Mouse (Mus musculus): ENCODE results near the gene Fam213b. TPM values are rescaled to one million over a fixed set of nuclear protein-coding genes. Genes with fewer than 3 reads are reported as not detected.

The Fam213b gene
- polyA plus RNA-seq, 2 experiments: 5.8 to 9.3 TPM

GRCm38 (mm10) chr4:154936542-154937255 is 37.8 kb upstream of the Fam213b start:
- Histone ChIP-seq H3K4me2 (ENCODE audit: low read depth) (no peak overlapping the region), H3K4me3 (ENCODE audit: insufficient read depth in 1 of 2, low read depth in 2 of 2, low read length in 2 of 2) (no peak overlapping the region), H3K9ac (replicated peaks) (no peak overlapping the region), H3K9me3 (ENCODE audit: control insufficient read depth, low read length) (no peaks in the 10 kb centered on the region), H3K36me3 (replicated peaks; ENCODE audit: control insufficient read depth, insufficient read depth, low read depth) (no peaks in the 10 kb centered on the region), H3K27me3 (ENCODE audit: control insufficient read depth, insufficient read depth, low read length) (no peaks in the 10 kb centered on the region; the same call in 1 of the 2 replicates), H3K27ac (no peak overlapping the region), H3K4me1 (replicated peaks; ENCODE audit: control insufficient read depth in 2 of 2, insufficient read depth in 2 of 2, low read length in 1 of 2) (no peaks in the 10 kb centered on the region)
- TF ChIP-seq EP300 (IDR thresholded peaks at IDR 0.05; ENCODE audit: low read depth): no peak
- TF ChIP-seq CTCF (IDR thresholded peaks at IDR 0.05; ENCODE audit: low read depth): no peak
- DNase-seq (ENCODE audit: low read depth in 3 of 3, low spot score in 3 of 3) (no peak), ATAC-seq (ENCODE audit: insufficient read depth) (no peak)
- WGBS (ENCODE audit: insufficient replicate concordance): 57% methylated on average over 8 of the region's 8 CpGs

- no peak for ATAC-seq (ENCODE audit: insufficient read depth)
- no peak for TF ChIP-seq EP300 (IDR thresholded peaks at IDR 0.05; ENCODE audit: low read depth)
- peak; percentile 65 for TF ChIP-seq CTCF (IDR thresholded peaks at IDR 0.05; ENCODE audit: low read depth)
Measured at GRCm38 (mm10) chr4:154935788-154936187, 36.9 kb upstream of the Fam213b start.

DNA sequence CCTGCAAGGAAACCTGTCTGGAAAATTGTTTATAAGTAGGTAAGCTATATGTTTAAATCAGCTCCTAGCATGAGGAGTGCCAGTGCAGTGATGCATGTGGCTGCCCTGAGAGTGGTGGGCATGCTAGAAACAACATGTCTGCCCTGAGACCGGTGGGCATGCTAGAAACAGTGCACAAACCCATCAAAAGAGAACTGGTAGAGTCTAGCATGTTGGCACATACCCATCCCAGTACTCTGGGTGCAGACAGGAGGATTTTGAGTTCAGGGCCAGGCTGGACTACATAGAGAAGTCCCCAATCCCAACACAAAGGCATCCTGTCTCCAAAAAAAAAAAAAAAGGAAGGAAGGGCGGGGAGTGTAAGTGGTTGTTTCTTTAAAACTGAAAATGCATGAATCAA is 35.9 kb upstream of the Fam213b start:
- no peak overlapping the region for H3K4me2 ChIP-seq (ENCODE audit: low read depth)
- DNase-seq (ENCODE audit: low read depth in 3 of 3, low spot score in 3 of 3): no peak
- no peaks in the 10 kb centered on the region for H3K27me3 ChIP-seq (ENCODE audit: control insufficient read depth, insufficient read depth, low read length)
- no peak for ATAC-seq (ENCODE audit: insufficient read depth)
- no peak overlapping the region for H3K4me3 ChIP-seq (ENCODE audit: insufficient read depth in 1 of 2, low read depth in 2 of 2, low read length in 2 of 2)
- no peak overlapping the region for H3K9ac ChIP-seq (replicated peaks)
- TF ChIP-seq EP300 (IDR thresholded peaks at IDR 0.05; ENCODE audit: low read depth): no peak
- TF ChIP-seq CTCF (IDR thresholded peaks at IDR 0.05; ENCODE audit: low read depth): no peak
- 72% methylated on average over 2 of the region's 2 CpGs for WGBS (ENCODE audit: insufficient replicate concordance)
- H3K36me3 ChIP-seq (replicated peaks; ENCODE audit: control insufficient read depth, insufficient read depth, low read depth): no peaks in the 10 kb centered on the region
- H3K4me1 ChIP-seq (replicated peaks; ENCODE audit: control insufficient read depth in 2 of 2, insufficient read depth in 2 of 2, low read length in 1 of 2): peaks cover 6 to 7% of the 10 kb centered on the region in 2 experiments
- H3K27ac ChIP-seq: no peak overlapping the region
- H3K9me3 ChIP-seq (ENCODE audit: control insufficient read depth, low read length): no peaks in the 10 kb centered on the region

More at GRCm38 (mm10) chr4:154935788-154936187, 36.9 kb upstream of the Fam213b start:
- no peak overlapping the region for H3K27ac ChIP-seq
- no peak overlapping the region for H3K4me3 ChIP-seq (ENCODE audit: insufficient read depth in 1 of 2, low read depth in 2 of 2, low read length in 2 of 2)
- no peaks in the 10 kb centered on the region for H3K36me3 ChIP-seq (replicated peaks; ENCODE audit: control insufficient read depth, insufficient read depth, low read depth)
- no peaks in the 10 kb centered on the region for H3K27me3 ChIP-seq (ENCODE audit: control insufficient read depth, insufficient read depth, low read length)
- H3K9ac ChIP-seq (replicated peaks): no peak overlapping the region
- 78% methylated on average over 7 of the region's 7 CpGs for WGBS (ENCODE audit: insufficient replicate concordance)
- H3K4me2 ChIP-seq (ENCODE audit: low read depth): no peak overlapping the region
- no peaks in the 10 kb centered on the region for H3K9me3 ChIP-seq (ENCODE audit: control insufficient read depth, low read length)
- no peak for DNase-seq (ENCODE audit: low read depth in 3 of 3, low spot score in 3 of 3)
- no peaks in the 10 kb centered on the region for H3K4me1 ChIP-seq (replicated peaks; ENCODE audit: control insufficient read depth in 2 of 2, insufficient read depth in 2 of 2, low read length in 1 of 2)

DNA sequence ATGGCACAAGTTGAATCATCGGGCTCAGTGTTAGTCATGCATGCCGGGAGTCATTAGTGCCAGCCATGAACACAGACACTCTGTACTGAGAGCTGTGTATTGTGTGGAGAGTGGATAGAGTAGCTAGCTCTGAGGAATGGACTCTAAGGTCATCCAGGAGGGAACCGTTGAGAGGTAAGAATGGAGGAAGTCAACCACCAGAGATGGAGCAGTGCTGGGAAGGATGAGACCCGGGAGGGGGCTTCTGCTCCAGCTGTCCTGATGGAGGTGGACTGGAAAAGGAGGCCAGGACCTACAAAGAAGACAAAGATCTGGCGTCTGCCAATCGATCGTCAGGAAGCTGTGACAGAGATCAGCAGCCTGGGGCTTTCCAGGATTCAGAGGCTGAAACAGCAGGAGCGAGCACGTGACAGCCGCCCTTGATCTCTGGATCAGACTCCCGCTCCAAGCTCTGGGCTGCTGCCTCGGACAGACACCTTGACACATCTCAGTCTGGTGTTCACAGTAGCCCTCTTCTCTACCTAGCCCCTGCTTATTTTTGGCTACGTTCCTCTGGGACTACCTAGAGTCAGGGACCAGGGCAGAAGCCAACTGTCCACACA is 34.5 kb upstream of the Fam213b start:
- H3K36me3 ChIP-seq (replicated peaks; ENCODE audit: control insufficient read depth, insufficient read depth, low read depth): no peaks in the 10 kb centered on the region
- WGBS (ENCODE audit: insufficient replicate concordance): 60% methylated on average over 13 of the region's 13 CpGs
- no peaks in the 10 kb centered on the region for H3K27me3 ChIP-seq (ENCODE audit: control insufficient read depth, insufficient read depth, low read length)
- no peak for ATAC-seq (ENCODE audit: insufficient read depth)
- TF ChIP-seq EP300 (IDR thresholded peaks at IDR 0.05; ENCODE audit: low read depth): no peak
- no peak for TF ChIP-seq CTCF (IDR thresholded peaks at IDR 0.05; ENCODE audit: low read depth)
- H3K4me2 ChIP-seq (ENCODE audit: low read depth): no peak overlapping the region
- H3K9ac ChIP-seq (replicated peaks): no peak overlapping the region
- H3K4me1 ChIP-seq (replicated peaks; ENCODE audit: control insufficient read depth in 2 of 2, insufficient read depth in 2 of 2, low read length in 1 of 2): peaks cover 20% of the 10 kb centered on the region in 2 experiments
- no peak for DNase-seq (ENCODE audit: low read depth in 3 of 3, low spot score in 3 of 3)
- H3K27ac ChIP-seq: no peak overlapping the region
- H3K4me3 ChIP-seq (ENCODE audit: insufficient read depth in 1 of 2, low read depth in 2 of 2, low read length in 2 of 2): no peak overlapping the region
- no peaks in the 10 kb centered on the region for H3K9me3 ChIP-seq (ENCODE audit: control insufficient read depth, low read length)

DNA sequence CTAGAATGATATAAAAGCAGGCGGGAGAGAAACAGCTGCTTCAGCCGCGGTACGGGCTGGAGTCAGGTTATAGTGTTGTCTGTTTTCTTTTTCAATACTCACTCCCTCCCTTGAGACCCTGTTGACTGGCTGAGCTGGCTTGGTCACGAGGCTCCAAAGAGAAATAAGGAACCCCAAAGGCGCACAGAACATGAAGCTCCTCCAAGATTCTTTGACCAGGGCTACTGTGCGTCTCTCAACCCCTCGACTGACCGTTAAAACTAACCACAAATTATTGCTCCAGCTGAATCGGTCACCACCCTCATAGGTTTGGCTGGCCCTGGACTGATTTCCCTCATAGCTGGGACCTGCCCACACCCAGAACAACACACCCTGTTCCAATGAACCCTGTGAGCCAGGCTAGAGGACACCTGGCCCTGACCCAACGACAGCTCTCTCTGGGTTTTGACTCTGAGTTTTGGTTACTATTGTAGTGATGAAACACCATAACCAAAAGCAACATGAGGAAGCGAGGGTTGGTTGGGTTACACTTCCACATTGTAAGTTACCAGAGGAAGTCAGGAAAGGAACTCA is 30.2 kb upstream of the Fam213b start:
- Histone ChIP-seq H3K4me1 (replicated peaks; ENCODE audit: control insufficient read depth in 2 of 2, insufficient read depth in 2 of 2, low read length in 1 of 2) (peaks cover 39 to 42% of the 10 kb centered on the region in 2 experiments), H3K9ac (replicated peaks) (peak overlapping the region; percentile 97), H3K27me3 (ENCODE audit: control insufficient read depth, insufficient read depth, low read length) (no peaks in the 10 kb centered on the region), H3K4me3 (ENCODE audit: insufficient read depth in 1 of 2, low read depth in 2 of 2, low read length in 2 of 2) (peak overlapping the region; percentile 90 to 95), H3K4me2 (ENCODE audit: low read depth) (peak overlapping the region; percentile 76), H3K27ac (peak overlapping the region; percentile 98), H3K36me3 (replicated peaks; ENCODE audit: control insufficient read depth, insufficient read depth, low read depth) (peaks cover 26% of the 10 kb centered on the region), H3K9me3 (ENCODE audit: control insufficient read depth, low read length) (no peaks in the 10 kb centered on the region)
- peak in 1 of 3 experiments; percentile 70 for DNase-seq (ENCODE audit: low read depth in 3 of 3, low spot score in 3 of 3)
- TF ChIP-seq EP300 (IDR thresholded peaks at IDR 0.05; ENCODE audit: low read depth) (0 out of 2 replicates have a peak, but pooled peaks have one; percentile 4), CTCF (IDR thresholded peaks at IDR 0.05; ENCODE audit: low read depth) (no peak)
- 11% methylated on average over 12 of the region's 12 CpGs for WGBS (ENCODE audit: insufficient replicate concordance)
- ATAC-seq (ENCODE audit: insufficient read depth): peak; percentile 72

Data from liver, embryonic 14.5 days (tissue).